Mouse (Mus musculus) lung, embryonic 14.5 days (tissue): ENCODE measurements around the gene Elf2. TPM values are rescaled to one million over a fixed set of nuclear protein-coding genes. Genes with fewer than 3 reads are reported as not detected.

Source experiments
- ATAC-seq: fragments of 200-750 bp; cut with Nextera tagmentation; 2 replicates; pipeline ENCODE4 v1.8.0; 2017; ENCODE audit warnings: mild to moderate bottlenecking, moderate TSS enrichment, moderate library complexity; ENCODE audit not compliant: insufficient read depth
- DNase-seq: peaks from one replicate; pipeline ENCODE4 v3.0.0-alpha.2; 2015
- H3K27ac ChIP-seq: fragments of 300-500 bp; sonication (generic); 2 replicates; pipeline ENCODE4 v1.5.1; 2014; ENCODE audit warnings: low read depth, mild to moderate bottlenecking, moderate library complexity
- H3K27me3 ChIP-seq: fragments of 300-500 bp; sonication (generic); 2 replicates; pipeline ENCODE4 v1.6.1; 2014; ENCODE audit warnings: low read length, control low read depth; ENCODE audit not compliant: insufficient read depth
- H3K36me3 ChIP-seq: fragments of 300-500 bp; sonication (generic); 2 replicates; pipeline ENCODE4 v1.6.1; 2014; ENCODE audit warnings: control low read depth; ENCODE audit not compliant: insufficient read depth
- H3K4me1 ChIP-seq: fragments of 300-500 bp; sonication (generic); 2 replicates; pipeline ENCODE4 v1.6.1; 2014; ENCODE audit warnings: antibody characterized with exemption, control low read depth; ENCODE audit not compliant: insufficient read depth
- H3K4me2 ChIP-seq: fragments of 300-500 bp; sonication (generic); 2 replicates; pipeline ENCODE4 v1.6.1; 2014; ENCODE audit warnings: mild to moderate bottlenecking
- H3K4me3 ChIP-seq: fragments of 300-500 bp; sonication (generic); 2 replicates; pipeline ENCODE4 v1.5.1; 2014; ENCODE audit warnings: low read depth, low read length
- H3K9ac ChIP-seq: fragments of 300-500 bp; sonication (generic); 2 replicates; pipeline ENCODE4 v1.6.1; 2014
- H3K9me3 ChIP-seq: fragments of 300-500 bp; sonication (generic); 2 replicates; pipeline ENCODE4 v1.6.1; 2016; ENCODE audit warnings: low read depth, low read length, control low read depth
- CTCF ChIP-seq: IDR thresholded peaks from 2 replicates; pipeline ENCODE4 v1.5.1; 2016; ENCODE audit warnings: antibody characterized with exemption, low read depth
- WGBS: fragments of 180-500 bp; shearing (Covaris S2); extraction: QIAGEN DNeasy Blood & Tissue Kit; methylation state at CpG from one replicate; pipeline ENCODE4 v1.1.7; 2014; 5-methylcytosine and 5-hydroxymethylcytosine counted together
- polyA plus RNA-seq: library from polyadenylated mRNA; unstranded; fragments of >200 nt; fragmentation: Nextera tagmentation; extraction: Ambion mirVana; gene quantifications from 2 replicates; pipeline ENCODE4 v1.2.1, GENCODE M21; 2014

Gene Elf2
- polyA plus RNA-seq, 1 experiment from 2014 or later: 60.8 TPM

GRCm38 (mm10) chr3:51277201-51278150 lies 63.0 kb downstream of the Elf2 start:
- DNase-seq (peak; percentile 91), ATAC-seq (peak; percentile 67)
- under 1% methylated on average over 75 of the region's 75 CpGs for WGBS
- Histone ChIP-seq H3K9me3 (no peaks in the 10 kb centered on the region), H3K4me3 (peak overlapping the region; percentile 97), H3K4me1 (no peaks in the 10 kb centered on the region), H3K36me3 (no peaks in the 10 kb centered on the region), H3K27me3 (no peaks in the 10 kb centered on the region), H3K4me2 (peak overlapping the region; percentile 83), H3K9ac (peak overlapping the region; percentile 95), H3K27ac (peak overlapping the region; percentile 99)
- TF ChIP-seq CTCF: no peak; the same call in 1 of the 2 replicates

- DNase-seq: peak; percentile 66
- under 1% methylated on average over 92 of the region's 93 CpGs for WGBS
These were observed 63.9 kb downstream of the Elf2 start for GRCm38 (mm10) chr3:51276421-51277111.

DNA sequence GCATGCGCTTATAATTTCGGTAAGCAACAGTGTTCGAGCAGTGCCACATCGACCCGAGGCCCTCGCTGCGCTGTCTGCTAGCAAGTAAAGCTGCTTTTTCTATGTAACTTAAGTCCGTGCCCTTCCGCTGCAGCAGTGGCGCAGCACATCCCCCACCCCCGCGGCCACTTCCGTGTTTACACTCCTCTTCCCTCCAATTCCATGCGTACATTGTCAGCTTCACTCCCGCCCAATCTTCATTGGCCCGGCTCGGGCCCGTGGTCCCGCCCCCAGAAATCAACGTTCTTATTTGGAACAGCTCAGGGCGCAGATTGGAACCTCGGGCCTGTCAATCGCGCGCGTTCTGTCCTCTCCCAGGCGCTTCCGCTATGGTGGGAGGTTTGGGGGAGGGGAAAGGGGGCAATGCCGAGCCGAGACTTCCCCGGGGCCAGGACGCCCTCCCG lies 64.5 kb downstream of the Elf2 start:
- no peak for TF ChIP-seq CTCF
- H3K27ac ChIP-seq: peak overlapping the region; percentile 99
- no peaks in the 10 kb centered on the region for H3K36me3 ChIP-seq
- peak; percentile 99 for DNase-seq
- peak overlapping the region; percentile 83 for H3K4me2 ChIP-seq
- peak overlapping the region; percentile 95 for H3K9ac ChIP-seq
- under 1% methylated on average over 33 of the region's 33 CpGs for WGBS
- no peaks in the 10 kb centered on the region for H3K4me1 ChIP-seq
- peak overlapping the region; percentile 97 for H3K4me3 ChIP-seq
- no peaks in the 10 kb centered on the region for H3K27me3 ChIP-seq
- H3K9me3 ChIP-seq: no peaks in the 10 kb centered on the region
- peak; percentile 98 for ATAC-seq

More at GRCm38 (mm10) chr3:51276421-51277111, 63.9 kb downstream of the Elf2 start:
- Histone ChIP-seq H3K9ac (peak overlapping the region; percentile 95), H3K4me3 (peak overlapping the region; percentile 97), H3K4me1 (no peaks in the 10 kb centered on the region), H3K4me2 (peak overlapping the region; percentile 83), H3K9me3 (no peaks in the 10 kb centered on the region), H3K27me3 (no peaks in the 10 kb centered on the region), H3K36me3 (no peaks in the 10 kb centered on the region), H3K27ac (peak overlapping the region; percentile 99)
- ATAC-seq: peak; percentile 57
- TF ChIP-seq CTCF: no peak

DNA sequence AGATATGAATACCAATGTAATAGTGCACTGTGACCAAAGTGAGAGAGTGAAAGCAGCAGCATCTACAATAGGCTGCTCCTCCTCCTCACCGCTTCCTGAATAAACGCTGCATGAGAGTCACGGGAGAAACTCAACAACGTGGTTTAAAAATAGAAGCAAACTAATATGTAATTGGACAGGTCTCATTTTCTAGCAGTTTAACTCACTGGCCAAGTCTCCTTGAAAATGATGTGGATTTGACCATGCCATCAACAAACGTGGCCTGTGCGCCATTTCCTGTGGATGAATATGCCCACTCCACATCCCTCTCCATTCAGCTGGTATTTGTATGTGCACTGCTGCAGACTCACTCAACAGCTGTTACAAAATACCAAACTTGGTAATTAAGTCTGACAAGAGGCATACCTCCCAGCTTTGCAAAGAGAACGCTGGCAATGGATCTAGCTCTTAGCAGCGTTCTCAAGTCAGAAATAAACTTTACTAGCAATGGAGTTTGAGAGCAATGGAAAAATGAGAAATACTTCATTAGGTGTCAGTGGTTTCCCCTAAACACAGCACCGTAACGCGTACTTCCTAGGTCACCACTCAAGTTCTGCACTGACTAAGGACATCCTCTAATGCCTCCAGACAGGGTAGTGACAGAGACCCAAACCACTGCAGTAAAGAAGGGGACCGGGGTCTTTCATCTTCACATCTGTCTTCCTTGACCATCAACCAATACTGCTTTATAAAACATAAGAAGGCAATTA lies 70.2 kb downstream of the Elf2 start:
- H3K9ac ChIP-seq: no peak overlapping the region
- H3K4me2 ChIP-seq: no peak overlapping the region
- peaks cover 12% of the 10 kb centered on the region for H3K36me3 ChIP-seq
- no peak overlapping the region for H3K4me3 ChIP-seq
- 66% methylated on average over 12 of the region's 12 CpGs for WGBS
- no peaks in the 10 kb centered on the region for H3K27me3 ChIP-seq
- ATAC-seq: no peak
- TF ChIP-seq CTCF: no peak
- H3K9me3 ChIP-seq: no peaks in the 10 kb centered on the region
- H3K27ac ChIP-seq: peak overlapping the region; percentile 43; the same call in 1 of the 2 replicates
- DNase-seq: peak; percentile 15
- no peaks in the 10 kb centered on the region for H3K4me1 ChIP-seq

GRCm38 (mm10) chr3:51268434-51268833 lies 72.0 kb downstream of the Elf2 start:
- no peak for DNase-seq
- Histone ChIP-seq H3K4me3 (no peak overlapping the region), H3K36me3 (peaks cover 29% of the 10 kb centered on the region), H3K9ac (no peak overlapping the region), H3K27ac (no peak overlapping the region), H3K9me3 (no peaks in the 10 kb centered on the region), H3K4me2 (no peak overlapping the region), H3K4me1 (no peaks in the 10 kb centered on the region), H3K27me3 (no peaks in the 10 kb centered on the region)
- WGBS: 71% methylated on average over 12 of the region's 12 CpGs
- TF ChIP-seq CTCF: no peak
- ATAC-seq: no peak

- no peaks in the 10 kb centered on the region for H3K9me3 ChIP-seq
- no peaks in the 10 kb centered on the region for H3K4me1 ChIP-seq
- TF ChIP-seq CTCF: no peak
- no peak overlapping the region for H3K27ac ChIP-seq
- H3K36me3 ChIP-seq: peaks cover 82% of the 10 kb centered on the region
- H3K27me3 ChIP-seq: no peaks in the 10 kb centered on the region
- no peak overlapping the region for H3K4me3 ChIP-seq
- no peak overlapping the region for H3K4me2 ChIP-seq
- H3K9ac ChIP-seq: no peak overlapping the region
- WGBS: 58% methylated on average over 8 of the region's 8 CpGs
- no peak for ATAC-seq
- no peak for DNase-seq
These were observed 77.5 kb downstream of the Elf2 start for GRCm38 (mm10) chr3:51262942-51263341.
